9 mouse cellular contexts compared by ENCODE assay signal in the genomic region with DNA sequence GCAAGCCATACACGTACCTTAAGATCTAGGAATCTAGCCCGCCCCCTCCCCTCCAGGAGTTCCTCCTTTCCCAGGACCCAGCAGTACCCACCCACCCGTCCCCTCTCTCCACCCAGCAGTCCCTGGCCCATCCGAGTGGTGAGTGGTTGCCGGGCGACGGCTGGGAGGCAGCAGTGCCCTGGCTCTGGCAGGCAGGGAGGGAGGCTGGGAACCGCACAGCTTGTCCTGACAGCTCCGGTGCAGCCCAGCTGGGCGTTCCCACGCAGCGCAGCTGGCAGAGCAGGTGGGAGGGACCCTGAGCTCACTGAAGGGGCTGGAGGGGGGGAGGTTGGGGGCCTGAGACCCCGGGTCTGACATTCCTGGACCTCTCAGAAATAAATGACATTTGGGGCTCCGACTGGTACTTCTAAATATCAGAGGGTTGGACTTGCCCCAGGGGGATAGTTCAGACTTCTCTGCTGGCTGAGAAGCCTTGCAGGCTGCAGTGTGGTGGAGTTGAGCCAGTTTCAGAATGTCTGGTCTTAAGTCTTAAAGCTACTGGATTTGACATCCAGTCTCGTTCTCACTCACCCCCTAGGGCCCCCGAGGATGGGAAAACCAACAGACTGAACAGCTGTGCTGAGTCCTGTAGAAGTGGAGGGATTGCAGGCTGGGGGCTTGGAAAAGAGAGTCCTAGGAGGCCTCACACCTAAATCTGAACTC. TPM values are rescaled to one million over a fixed set of nuclear protein-coding genes. Genes with fewer than 3 reads are reported as not detected.
DNase-seq lines count a peak whose midpoint lies in the region; ATAC-seq lines count a peak whose summit lies in the region.
"Had no signal": no experiment of that assay in that cellular context is flagged by ENCODE, and none has a peak within 500 bp of the region (broad histone marks: within the 10 kb centered on the region; RNA-seq: fewer than 3 reads in every experiment).

Kirrel2 (minus strand) TSS at position 62 of the 702 bp plus-strand sequence.
Nphs1 (plus strand) TSS at position 687 of the 702 bp plus-strand sequence.

- no peak for ATAC-seq in heart, embryonic 16.5 days (replicated peaks; ENCODE audit: extremely low read depth, insufficient read depth, low FRiP score)

- H3K9ac ChIP-seq in heart, embryonic 16.5 days (ENCODE audit: low read length) = no peak within 1 kb of the TSS

- H3K4me2 ChIP-seq in heart, embryonic 16.5 days (ENCODE audit: low read depth, low read length) = peak within 1 kb of the TSS; percentile 42

- intact Hi-C loops in left cerebral cortex, postnatal 36 days (cut with DNase I) = no loop called here

- no peak within 1 kb of the TSS for H3K27ac ChIP-seq in heart, embryonic 16.5 days (ENCODE audit: low read length)

- H3K36me3 ChIP-seq in heart, embryonic 16.5 days (ENCODE audit: control insufficient read depth, insufficient read depth) = no peaks in the 10 kb centered on the region

- no peaks in the 10 kb centered on the region for H3K9me3 ChIP-seq in heart, embryonic 16.5 days (replicated peaks; ENCODE audit: control insufficient read depth, low read length)

- peak; percentile 47 to 68 for DNase-seq in cerebellum, postnatal 4 days (ENCODE audit: low spot score in 2 of 2)
- DNase-seq in cerebellum, adult 8-10 months = no peak
- peak; percentile 76 for DNase-seq in MN1 (ENCODE audit: low spot score)
- peak; percentile 74 to 77 for DNase-seq in left cerebral cortex, postnatal 36 days (ENCODE audit: low spot score in 2 of 2)
- peak; percentile 74 for DNase-seq in right cerebral cortex, postnatal 14 days
- no peak for DNase-seq in natural killer cell, adult 2 months (ENCODE audit: low spot score in 2 of 2)
- no peak for DNase-seq in urinary bladder, postnatal 25 days (ENCODE audit: low spot score)

- peaks cover 91% of the 10 kb centered on the region for H3K27me3 ChIP-seq in heart, embryonic 16.5 days (ENCODE audit: control insufficient read depth, insufficient read depth, low read length)

- H3K4me1 ChIP-seq in heart, embryonic 16.5 days (ENCODE audit: control insufficient read depth, insufficient read depth, low read length) = peaks cover 2% of the 10 kb centered on the region; the same call in 1 of the 2 replicates

- H3K4me3 ChIP-seq in heart, embryonic 16.5 days (ENCODE audit: low read length) = no peak within 1 kb of the TSS
- H3K4me3 ChIP-seq: erythroblast, embryonic 14.5 days had no signal

- 3% methylated on average over 16 of the region's 16 CpGs for WGBS in heart, embryonic 16.5 days

RNA-seq across cellular contexts. Expression of gene Kirrel2, which starts in this region (rescaled TPM):
- polyA plus RNA-seq in heart, embryonic 16.5 days (2015; fragmentation: Nextera tagmentation; extraction: Ambion mirVana) = 0.15 and 0.20 TPM in 2 replicates
- 10 to 100 TPM; 12.9 to 17.8 TPM for total RNA-seq in left cerebral cortex, postnatal 36 days (2021)

RNA-seq across cellular contexts. Expression of gene Nphs1, which starts in this region (rescaled TPM):
- 0.19 TPM in 1 of 2 replicates, not detected in the other for polyA plus RNA-seq in heart, embryonic 16.5 days (2015; fragmentation: Nextera tagmentation; extraction: Ambion mirVana)
- total RNA-seq in left cerebral cortex, postnatal 36 days (2021) = under 1 TPM; 0.99 to 1.00 TPM
- polyA plus RNA-seq: erythroblast, embryonic 14.5 days had no signal

Comparison
In these comparisons a context has a peak if more than half of its experiments do, and no peak if none do; other contexts are left out.
1. DNase-seq: peak in cerebellum, postnatal 4 days (2 of 2), MN1 (single experiment), left cerebral cortex, postnatal 36 days (2 of 2) and right cerebral cortex, postnatal 14 days (single experiment); none in cerebellum, adult 8-10 months (single experiment), natural killer cell, adult 2 months (0 of 2) and urinary bladder, postnatal 25 days (single experiment).